8 mouse cellular contexts compared by ENCODE assay signal in the genomic region with DNA sequence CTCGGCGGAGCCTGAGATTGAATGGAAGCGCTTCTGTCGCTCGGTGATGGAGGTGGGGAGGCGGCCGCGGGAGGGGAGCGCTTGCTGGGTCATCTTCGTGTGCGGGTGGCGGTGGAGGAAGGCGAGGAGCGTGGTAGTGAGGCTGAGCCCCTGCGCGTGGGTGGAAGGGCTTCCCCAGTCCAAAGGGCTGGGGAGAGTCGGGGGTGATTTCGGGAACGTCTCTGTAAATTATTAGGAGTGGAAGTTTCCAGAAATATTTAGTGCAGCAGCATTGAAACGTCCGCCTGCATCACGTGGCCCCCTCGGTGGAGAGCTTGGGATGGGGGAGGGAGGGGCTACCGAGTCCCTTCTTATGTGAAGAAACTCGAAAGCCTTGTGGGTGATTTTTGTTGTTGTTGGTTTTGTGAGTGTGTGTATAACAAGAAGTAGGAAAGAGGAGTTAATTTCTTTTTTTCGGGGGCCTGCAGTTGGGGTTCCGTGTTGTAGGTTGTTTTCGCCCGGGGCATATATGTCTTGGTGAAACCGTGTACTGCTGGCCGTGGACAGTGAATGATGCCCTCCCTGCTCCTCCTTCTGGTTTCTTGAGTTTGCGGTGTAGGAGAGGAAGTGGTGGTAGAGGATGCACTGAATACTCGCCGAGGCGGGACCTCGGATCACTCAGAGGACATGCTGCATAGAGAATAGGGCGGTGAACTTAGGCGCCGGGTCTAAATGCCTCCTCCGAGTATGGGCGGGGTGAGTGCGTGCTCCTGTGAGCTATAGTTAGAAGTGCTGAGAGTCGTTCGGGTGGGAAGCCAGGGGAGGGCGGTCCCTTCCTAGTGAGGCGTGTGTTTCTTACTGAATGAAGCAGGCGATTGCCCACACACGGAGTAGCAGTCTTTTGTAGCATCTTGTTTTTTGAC. TPM values are rescaled to one million over a fixed set of nuclear protein-coding genes. Genes with fewer than 3 reads are reported as not detected.
DNase-seq lines count a peak whose midpoint lies in the region; ATAC-seq and TF ChIP-seq lines count a peak whose summit lies in the region.

No protein-coding gene starts in this region.

- H3K4me1 ChIP-seq in forebrain, embryonic 11.5 days (replicated peaks; ENCODE audit: control insufficient read depth, insufficient read depth, low read length): peaks cover 2% of the 10 kb centered on the region; the same call in 1 of the 2 replicates
- H3K4me1 ChIP-seq in heart, embryonic 16.5 days (ENCODE audit: control insufficient read depth, insufficient read depth, low read length): peaks cover 27% of the 10 kb centered on the region
- peaks cover 57% of the 10 kb centered on the region for H3K4me1 ChIP-seq in liver, embryonic 15.5 days (replicated peaks)
- peaks cover 6% of the 10 kb centered on the region; the same call in 1 of the 2 replicates for H3K4me1 ChIP-seq in neural tube, embryonic 11.5 days (ENCODE audit: control insufficient read depth, insufficient read depth, low read length)
- no peaks in the 10 kb centered on the region for H3K4me1 ChIP-seq in stomach, postnatal 0 days (replicated peaks; ENCODE audit: control insufficient read depth, insufficient read depth)

- no peaks in the 10 kb centered on the region for H3K36me3 ChIP-seq in forebrain, embryonic 11.5 days (ENCODE audit: control insufficient read depth, insufficient read depth, low read length)
- no peaks in the 10 kb centered on the region; the same call in 1 of the 2 replicates for H3K36me3 ChIP-seq in heart, embryonic 16.5 days (ENCODE audit: control insufficient read depth, insufficient read depth)
- peaks cover 22% of the 10 kb centered on the region for H3K36me3 ChIP-seq in liver, embryonic 15.5 days (replicated peaks)
- no peaks in the 10 kb centered on the region for H3K36me3 ChIP-seq in neural tube, embryonic 11.5 days (ENCODE audit: control insufficient read depth, insufficient read depth, low read length)
- no peaks in the 10 kb centered on the region for H3K36me3 ChIP-seq in stomach, postnatal 0 days (ENCODE audit: control insufficient read depth, insufficient read depth, low read length)

- TF ChIP-seq CTCF in stomach, postnatal 0 days (IDR thresholded peaks at IDR 0.05; ENCODE audit: low read depth): peak; percentile 12; the same call in 1 of the 2 replicates

- ATAC-seq in forebrain, embryonic 11.5 days (replicated peaks; ENCODE audit: low FRiP score): no peak
- peak; percentile 24; the same call in 1 of the 2 replicates for ATAC-seq in heart, embryonic 16.5 days (replicated peaks; ENCODE audit: extremely low read depth, insufficient read depth, low FRiP score)
- peak; percentile 40 for ATAC-seq in liver, embryonic 15.5 days (ENCODE audit: insufficient read depth)
- no peak for ATAC-seq in neural tube, embryonic 11.5 days (ENCODE audit: insufficient read depth, low FRiP score, low TSS enrichment)
- peak; percentile 7; the same call in 1 of the 2 replicates for ATAC-seq in stomach, postnatal 0 days (ENCODE audit: low FRiP score, low TSS enrichment)

- peak overlapping the region; percentile 100 for H3K27ac ChIP-seq in forebrain, embryonic 11.5 days (ENCODE audit: low read depth, low read length)
- peak overlapping the region; percentile 100 for H3K27ac ChIP-seq in heart, embryonic 16.5 days (ENCODE audit: low read length)
- peak overlapping the region; percentile 94 for H3K27ac ChIP-seq in liver, embryonic 15.5 days (replicated peaks)
- H3K27ac ChIP-seq in neural tube, embryonic 11.5 days (ENCODE audit: low read depth, low read length): peak overlapping the region; percentile 100
- H3K27ac ChIP-seq in stomach, postnatal 0 days (replicated peaks): peak overlapping the region; percentile 100

- DNase-seq in CD8-positive naive resting alpha-beta T cell, adult 2 months (ENCODE audit: low read depth in 2 of 2, low spot score in 2 of 2): peak; percentile 82 to 85
- DNase-seq in c-Kit-negative CD71-positive TER-119-positive erythroid progenitor cells, embryonic 14.5 days (ENCODE audit: low read depth, low spot score): peak; percentile 78
- peak; percentile 81 for DNase-seq in forebrain, embryonic 11.5 days (ENCODE audit: low spot score)
- DNase-seq in kidney, postnatal 36 days: peak; percentile 83 to 85
- DNase-seq in neural tube, embryonic 11.5 days (ENCODE audit: low spot score): peak; percentile 75
- peak; percentile 83 for DNase-seq in stomach, postnatal 0 days (ENCODE audit: low spot score)

- H3K4me3 ChIP-seq in forebrain, embryonic 11.5 days (ENCODE audit: low read depth, low read length): peak overlapping the region; percentile 99
- H3K4me3 ChIP-seq in heart, embryonic 16.5 days (ENCODE audit: low read length): peak overlapping the region; percentile 97
- peak overlapping the region; percentile 96 for H3K4me3 ChIP-seq in liver, embryonic 15.5 days (replicated peaks)
- peak overlapping the region; percentile 96 for H3K4me3 ChIP-seq in neural tube, embryonic 11.5 days (ENCODE audit: low read depth, low read length)
- H3K4me3 ChIP-seq in stomach, postnatal 0 days (ENCODE audit: low read depth, low read length): peak overlapping the region; percentile 99

- peak overlapping the region; percentile 99 for H3K9ac ChIP-seq in forebrain, embryonic 11.5 days (ENCODE audit: low read length)
- peak overlapping the region; percentile 99 for H3K9ac ChIP-seq in heart, embryonic 16.5 days (ENCODE audit: low read length)
- H3K9ac ChIP-seq in liver, embryonic 15.5 days: peak overlapping the region; percentile 99
- H3K9ac ChIP-seq in neural tube, embryonic 11.5 days (ENCODE audit: low read length): peak overlapping the region; percentile 99
- peak overlapping the region; percentile 99 for H3K9ac ChIP-seq in stomach, postnatal 0 days (ENCODE audit: low read length)

- H3K27me3 ChIP-seq in forebrain, embryonic 11.5 days (ENCODE audit: control insufficient read depth, insufficient read depth, low read length): no peaks in the 10 kb centered on the region
- H3K27me3 ChIP-seq in heart, embryonic 16.5 days (ENCODE audit: control insufficient read depth, insufficient read depth, low read length): no peaks in the 10 kb centered on the region
- no peaks in the 10 kb centered on the region for H3K27me3 ChIP-seq in liver, embryonic 15.5 days
- no peaks in the 10 kb centered on the region for H3K27me3 ChIP-seq in neural tube, embryonic 11.5 days (ENCODE audit: control insufficient read depth, insufficient read depth, low read length)
- H3K27me3 ChIP-seq in stomach, postnatal 0 days (ENCODE audit: control insufficient read depth, insufficient read depth, low read length): no peaks in the 10 kb centered on the region

- TF ChIP-seq EP300 in stomach, postnatal 0 days (optimal IDR thresholded peaks at IDR 0.05): no peak

- under 1% methylated on average over 48 of the region's 48 CpGs for WGBS in forebrain, embryonic 11.5 days
- 0% methylated on average over 48 of the region's 48 CpGs for WGBS in heart, embryonic 16.5 days
- under 1% methylated on average over 48 of the region's 48 CpGs for WGBS in liver, embryonic 15.5 days (ENCODE audit: insufficient replicate concordance)
- under 1% methylated on average over 48 of the region's 48 CpGs for WGBS in neural tube, embryonic 11.5 days
- WGBS in stomach, postnatal 0 days: under 1% methylated on average over 48 of the region's 48 CpGs

- H3K9me3 ChIP-seq in forebrain, embryonic 11.5 days (ENCODE audit: control insufficient read depth, low read length): no peaks in the 10 kb centered on the region
- H3K9me3 ChIP-seq in heart, embryonic 16.5 days (replicated peaks; ENCODE audit: control insufficient read depth, low read length): no peaks in the 10 kb centered on the region
- H3K9me3 ChIP-seq in liver, embryonic 15.5 days (replicated peaks): no peaks in the 10 kb centered on the region
- H3K9me3 ChIP-seq in neural tube, embryonic 11.5 days (ENCODE audit: control insufficient read depth, low read length): no peaks in the 10 kb centered on the region
- no peaks in the 10 kb centered on the region for H3K9me3 ChIP-seq in stomach, postnatal 0 days (ENCODE audit: control insufficient read depth, low read length)

- H3K4me2 ChIP-seq in forebrain, embryonic 11.5 days (ENCODE audit: low read depth, low read length, severe bottlenecking): peak overlapping the region; percentile 50
- H3K4me2 ChIP-seq in heart, embryonic 16.5 days (ENCODE audit: low read depth, low read length): peak overlapping the region; percentile 95
- peak overlapping the region; percentile 90 for H3K4me2 ChIP-seq in liver, embryonic 15.5 days
- H3K4me2 ChIP-seq in neural tube, embryonic 11.5 days (ENCODE audit: low read depth): peak overlapping the region; percentile 74
- H3K4me2 ChIP-seq in stomach, postnatal 0 days (replicated peaks; ENCODE audit: low read depth): peak overlapping the region; percentile 63

RNA-seq across cellular contexts. Expression of gene Xpo1, which starts 1.2 kb away (rescaled TPM):
- 176 and 187 TPM in 2 replicates for polyA plus RNA-seq in forebrain, embryonic 11.5 days (2014; fragmentation: Nextera tagmentation; extraction: Ambion mirVana)
- polyA plus RNA-seq in heart, embryonic 16.5 days (2015; fragmentation: Nextera tagmentation; extraction: Ambion mirVana): 49.5 and 53.1 TPM in 2 replicates
- polyA plus RNA-seq in liver, embryonic 15.5 days (2015; fragmentation: Nextera tagmentation; extraction: Ambion mirVana): 40.7 and 42.3 TPM in 2 replicates
- 161 TPM in 2 replicates for polyA plus RNA-seq in neural tube, embryonic 11.5 days (2014; fragmentation: Nextera tagmentation; extraction: Ambion mirVana)
- polyA plus RNA-seq in stomach, postnatal 0 days (2015; fragmentation: Nextera tagmentation; extraction: Ambion mirVana): 20.9 and 21.4 TPM in 2 replicates

RNA-seq across cellular contexts. Expression of gene Usp34, which starts 49.6 kb away (rescaled TPM):
- polyA plus RNA-seq in forebrain, embryonic 11.5 days (2014; fragmentation: Nextera tagmentation; extraction: Ambion mirVana): 30.8 and 32.8 TPM in 2 replicates
- polyA plus RNA-seq in heart, embryonic 16.5 days (2015; fragmentation: Nextera tagmentation; extraction: Ambion mirVana): 12.8 and 13.1 TPM in 2 replicates
- 7.7 and 8.3 TPM in 2 replicates for polyA plus RNA-seq in liver, embryonic 15.5 days (2015; fragmentation: Nextera tagmentation; extraction: Ambion mirVana)
- 31.5 and 37.0 TPM in 2 replicates for polyA plus RNA-seq in neural tube, embryonic 11.5 days (2014; fragmentation: Nextera tagmentation; extraction: Ambion mirVana)
- 11.8 and 12.8 TPM in 2 replicates for polyA plus RNA-seq in stomach, postnatal 0 days (2015; fragmentation: Nextera tagmentation; extraction: Ambion mirVana)

Comparison
In these comparisons a context has a peak if more than half of its experiments do, and no peak if none do; other contexts are left out.
1. ATAC-seq: peak in heart, embryonic 16.5 days (single experiment), liver, embryonic 15.5 days (single experiment) and stomach, postnatal 0 days (single experiment); none in forebrain, embryonic 11.5 days (single experiment) and neural tube, embryonic 11.5 days (single experiment).
2. Peak in every context shown above with its lines, with median percentiles within 50 percentile points of each other: DNase-seq, H3K27ac ChIP-seq, H3K4me2 ChIP-seq, H3K4me3 ChIP-seq and H3K9ac ChIP-seq.